Mouse (Mus musculus): ENCODE results near the gene 0610012G03Rik. TPM values are rescaled to one million over a fixed set of nuclear protein-coding genes. Genes with fewer than 3 reads are reported as not detected.
"Not testable (repeated sequence)": the region's sequence is repeated elsewhere in the genome, so short reads cannot be mapped to it uniquely, and the experiment has no call there.

The 0610012G03Rik gene
- 10 to 100 TPM; 73.1 to 74.1 TPM for total RNA-seq (2021)

DNA sequence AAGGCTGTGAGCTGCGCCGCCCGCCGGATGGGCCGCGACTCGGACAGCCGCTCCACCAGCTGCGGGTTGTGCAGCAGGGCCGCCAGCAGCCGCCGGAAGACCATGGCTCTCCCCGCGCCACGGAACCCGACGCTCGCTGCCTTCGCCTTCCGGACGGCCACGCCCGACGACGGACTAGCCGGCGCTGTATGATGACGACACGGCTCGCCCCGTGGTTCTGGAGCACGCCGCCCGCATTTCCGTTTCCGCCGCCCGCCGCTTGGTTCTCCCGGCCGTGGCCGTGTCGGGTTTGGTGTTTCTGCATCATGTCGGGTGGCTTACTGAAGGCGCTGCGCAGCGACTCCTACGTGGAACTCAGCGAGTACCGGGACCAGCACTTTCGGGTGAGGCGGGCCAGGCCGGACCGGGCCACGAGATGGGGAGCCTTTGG is at the start of gene 0610012G03Rik, which contains the start of gene Ncbp2:
Gene 0610012G03Rik (minus strand): TSS at position 150 of the 430 bp plus-strand sequence.
Gene Ncbp2 (plus strand): TSS at position 169 of the 430 bp plus-strand sequence.
- DNase-seq: peak; percentile 97 to 98
- intact Hi-C loops (cut with DNase I): loop anchor here (2.0 to 5.0 kb wide), 2 partner anchors 54 to 299 kb away; partner anchors contain the start of genes Fbxo45, Senp5 and Wdr53

DNA sequence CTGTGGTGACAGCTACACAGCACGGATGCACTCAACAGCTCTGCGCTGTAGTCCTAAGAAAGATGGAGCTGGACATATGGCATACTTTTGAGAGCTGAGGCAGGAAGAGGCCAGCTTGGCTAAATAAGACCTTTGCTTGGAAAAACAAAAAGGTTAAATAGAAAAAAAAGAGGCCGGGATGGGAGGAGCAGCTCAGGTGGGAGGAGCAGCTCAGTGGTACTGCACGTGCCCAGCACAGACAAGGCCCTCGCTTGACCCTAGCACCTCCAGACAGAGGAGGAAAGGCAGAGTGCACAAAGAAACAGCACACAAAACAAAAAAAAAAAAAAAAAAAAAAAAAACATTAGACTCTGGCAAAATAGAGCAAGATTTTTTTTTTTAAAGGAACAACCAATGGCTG is 48.1 kb upstream of the 0610012G03Rik start:
- intact Hi-C loops (cut with DNase I): no loop called here
- DNase-seq: no peak

GRCm38 (mm10) chr16:31993946-31994345 is 45.7 kb upstream of the 0610012G03Rik start:
- intact Hi-C loops (cut with DNase I): no loop called here
- no peak for DNase-seq

DNA sequence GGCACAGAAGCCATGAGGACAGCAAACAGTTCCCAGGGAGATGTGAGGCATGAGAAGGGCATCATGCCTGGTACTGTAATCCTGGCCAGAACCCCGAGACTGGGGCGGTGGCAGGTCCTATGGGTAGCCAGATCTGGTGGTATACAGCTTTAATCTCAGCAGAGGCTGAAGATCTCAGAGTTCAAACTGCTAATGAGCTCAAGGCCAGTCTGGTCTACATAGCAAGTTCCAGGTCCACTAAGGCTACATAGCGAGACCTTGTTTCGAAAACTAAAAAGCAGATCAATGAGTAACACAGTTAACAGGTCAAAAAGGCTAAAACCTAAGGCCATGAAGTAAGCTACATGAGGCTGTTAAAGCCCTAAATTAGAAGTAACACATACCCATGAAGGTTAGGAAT is 44.9 kb upstream of the 0610012G03Rik start:
- intact Hi-C loops (cut with DNase I): no loop called here
- no peak for DNase-seq

DNA sequence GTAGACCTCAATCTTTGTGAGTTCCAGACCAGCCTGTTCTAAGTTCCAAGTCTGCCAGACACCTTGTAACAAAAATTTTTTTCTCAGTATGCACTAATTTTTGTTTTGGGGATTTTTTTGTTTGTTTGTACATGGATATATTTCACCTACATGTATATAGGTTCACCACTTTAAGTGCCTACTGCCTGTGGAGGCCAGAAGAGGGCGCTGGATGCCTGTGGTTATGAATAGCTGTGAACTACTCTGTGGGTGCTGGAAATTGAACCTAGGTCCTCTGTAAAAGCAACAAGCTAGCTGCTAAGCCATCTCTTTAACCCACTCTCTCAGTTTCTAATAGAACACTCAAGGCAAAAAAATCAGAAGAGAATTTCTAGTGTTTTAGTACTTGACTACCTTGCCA is 43.7 kb upstream of the 0610012G03Rik start:
- no peak for DNase-seq
- intact Hi-C loops (cut with DNase I): no loop called here

GRCm38 (mm10) chr16:31980946-31981345 is 32.7 kb upstream of the 0610012G03Rik start:
- DNase-seq: no peak
- intact Hi-C loops (cut with DNase I): no loop called here

- intact Hi-C loops (cut with DNase I): no loop called here
- DNase-seq: no peak
Observed at GRCm38 (mm10) chr16:31979501-31979900, 31.2 kb upstream of the 0610012G03Rik start.

GRCm38 (mm10) chr16:31975258-31975657 is 27.0 kb upstream of the 0610012G03Rik start:
- intact Hi-C loops (cut with DNase I): no loop called here
- DNase-seq: no peak

GRCm38 (mm10) chr16:31963224-31963623 is 14.9 kb upstream of the 0610012G03Rik start:
- intact Hi-C loops (cut with DNase I): no loop called here
- DNase-seq: no peak

DNA sequence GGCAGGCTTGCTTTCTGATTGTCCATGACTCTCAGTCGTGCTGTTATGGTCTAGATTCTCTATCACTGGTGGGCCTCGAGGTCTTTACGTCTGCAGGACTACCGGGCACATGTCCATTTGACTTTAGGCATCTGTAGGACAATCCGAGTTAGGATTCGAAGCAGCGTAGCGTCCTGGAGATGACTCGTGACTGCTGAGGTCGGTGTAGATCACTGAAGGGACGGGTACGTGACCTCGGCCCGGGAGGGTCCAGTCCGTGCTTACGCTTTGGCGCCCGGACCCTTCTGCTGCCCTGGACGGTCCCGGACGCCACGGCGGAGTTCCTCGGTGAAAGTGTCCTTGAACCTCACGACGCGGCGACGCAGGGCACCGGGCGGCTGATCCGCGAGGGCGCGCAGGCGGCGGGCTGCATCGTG is 385 bp downstream of the 0610012G03Rik start:
- intact Hi-C loops (cut with DNase I): loop anchor here (2.0 to 5.0 kb wide), 2 partner anchors 55 to 299 kb away; partner anchors contain the start of genes Fbxo45, Senp5 and Wdr53
- no peak for DNase-seq

- intact Hi-C loops (cut with DNase I): loop anchor here (5.0 kb wide), 1 partner anchor 300 kb away; the partner anchor contains the start of genes Fbxo45 and Wdr53
- DNase-seq: no peak
Observed at GRCm38 (mm10) chr16:31947333-31947732, 961 bp downstream of the 0610012G03Rik start.

DNA sequence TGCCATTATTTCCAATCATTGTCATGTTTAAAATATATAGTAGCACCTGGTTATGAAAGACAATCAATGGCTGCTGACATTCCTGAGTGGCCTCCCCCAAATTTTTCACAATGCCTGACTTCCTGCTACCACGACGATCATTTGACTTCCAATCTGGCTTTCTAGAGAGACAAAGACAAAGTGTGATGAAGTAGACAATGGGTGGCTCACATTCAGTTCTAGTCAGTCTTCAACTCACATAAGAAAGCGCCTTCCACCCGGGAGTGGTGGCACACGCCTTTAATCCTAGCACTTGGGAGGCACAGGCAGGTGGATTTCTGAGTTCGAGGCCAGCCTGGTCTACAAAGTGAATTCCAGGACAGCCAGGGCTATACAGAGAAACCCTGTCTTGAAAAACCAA is 2.3 kb downstream of the 0610012G03Rik start:
- intact Hi-C loops (cut with DNase I): loop anchor here (5.0 kb wide), 1 partner anchor 301 kb away; the partner anchor contains the start of genes Fbxo45 and Wdr53
- DNase-seq: not testable (repeated sequence)

DNA sequence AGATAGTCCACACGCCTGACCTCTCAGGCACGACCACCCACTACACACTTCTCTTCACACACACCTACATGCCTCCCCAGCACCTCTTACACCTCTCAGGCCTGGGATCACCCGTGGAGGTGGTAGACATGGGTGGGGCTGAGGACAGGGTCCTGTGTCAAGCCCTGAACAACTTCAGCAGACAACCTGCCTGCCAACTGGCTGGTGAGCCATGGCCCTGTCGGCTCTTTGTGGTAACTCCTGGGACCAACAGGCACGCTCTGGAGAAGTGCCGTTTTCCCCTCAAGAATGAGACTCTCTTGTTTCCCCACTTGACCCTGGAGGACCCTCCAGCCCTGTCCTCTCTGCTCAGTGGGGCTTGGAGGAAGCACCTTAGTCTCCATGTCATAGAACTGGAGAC is 2.9 kb downstream of the 0610012G03Rik start:
- no peak for DNase-seq
- intact Hi-C loops (cut with DNase I): loop anchor here (5.0 kb wide), 1 partner anchor 302 kb away; the partner anchor contains the start of genes Fbxo45 and Wdr53

DNA sequence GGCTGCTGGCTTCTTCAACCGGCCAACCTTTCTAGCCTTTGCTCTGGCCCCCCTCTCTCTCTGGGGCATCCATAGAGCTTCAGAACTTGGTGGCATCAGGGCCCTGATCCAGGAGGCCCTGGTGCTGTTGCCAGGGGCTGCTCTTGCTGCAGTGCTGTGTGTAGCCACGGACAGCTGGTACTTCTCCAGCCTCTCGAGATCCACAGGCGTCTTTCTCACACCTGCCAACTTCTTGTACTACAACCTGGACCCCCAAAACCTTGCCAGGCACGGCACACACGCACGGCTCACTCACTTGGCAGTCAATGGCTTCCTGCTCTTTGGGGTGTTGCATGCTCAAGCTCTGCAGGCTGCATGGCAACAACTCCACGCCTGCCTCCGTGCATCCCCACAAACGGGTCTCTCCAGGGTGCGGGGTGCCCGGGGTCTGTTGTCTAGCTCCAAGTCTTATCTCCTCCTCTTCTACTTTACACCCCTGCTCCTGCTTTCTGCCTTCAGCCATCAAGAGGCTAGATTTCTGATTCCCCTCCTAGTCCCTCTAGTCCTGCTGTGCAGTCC is 3.5 kb downstream of the 0610012G03Rik start:
- DNase-seq: no peak
- intact Hi-C loops (cut with DNase I): loop anchor here (5.0 kb wide), 1 partner anchor 303 kb away; the partner anchor contains the start of genes Fbxo45 and Wdr53

GRCm38 (mm10) chr16:31943980-31944379 is 4.3 kb downstream of the 0610012G03Rik start:
- peak; percentile 78 to 86 for DNase-seq
- intact Hi-C loops (cut with DNase I): no loop called here

- DNase-seq: no peak
- intact Hi-C loops (cut with DNase I): no loop called here
Observed at GRCm38 (mm10) chr16:31940586-31940985, 7.7 kb downstream of the 0610012G03Rik start.

- DNase-seq: peak; percentile 36 to 42
Observed at GRCm38 (mm10) chr16:31938856-31939255, 9.4 kb downstream of the 0610012G03Rik start.

GRCm38 (mm10) chr16:31936568-31936967 is 11.7 kb downstream of the 0610012G03Rik start:
- no peak for DNase-seq
- intact Hi-C loops (cut with DNase I): no loop called here

More at GRCm38 (mm10) chr16:31938856-31939255, 9.4 kb downstream of the 0610012G03Rik start:
- intact Hi-C loops (cut with DNase I): no loop called here

GRCm38 (mm10) chr16:31935091-31935979 is 13.0 kb downstream of the 0610012G03Rik start:
- intact Hi-C loops (cut with DNase I): no loop called here

GRCm38 (mm10) chr16:31934550-31935010 is 13.7 kb downstream of the 0610012G03Rik start:
- intact Hi-C loops (cut with DNase I): no loop called here
- peak in 1 of 2 experiments; percentile 20 for DNase-seq

More at GRCm38 (mm10) chr16:31935091-31935979, 13.0 kb downstream of the 0610012G03Rik start:
- peak in 1 of 2 experiments; percentile 21 for DNase-seq
